Mouse (Mus musculus) liver, adult 2 months (tissue): Measurements from ENCODE around the gene Gas2. TPM values are rescaled to one million over a fixed set of nuclear protein-coding genes. Genes with fewer than 3 reads are reported as not detected.
A peak's percentile ranks its signal among the peaks of the same experiment; 100 is the strongest.

Experiments
- DNase-seq: peaks from one replicate; pipeline ENCODE4 v3.0.0-alpha.2; 2011; ENCODE audit warnings: low read depth, low spot score; ENCODE audit errors: extremely low read depth
- H3K27ac ChIP-seq: fragments of 200-500 bp; replicated peaks from 2 replicates; pipeline ENCODE4 v1.5.1; 2012; ENCODE audit warnings: low read depth, mild to moderate bottlenecking, control low read depth, inconsistent platforms, low read length; ENCODE audit not compliant: insufficient read depth
- H3K27me3 ChIP-seq: fragments of 200-500 bp; 2 replicates; pipeline ENCODE4 v1.6.1; 2012; ENCODE audit warnings: mild to moderate bottlenecking, moderate library complexity, low read length, inconsistent platforms; ENCODE audit not compliant: control insufficient read depth, insufficient read depth
- H3K36me3 ChIP-seq: fragments of 200-500 bp; 2 replicates; pipeline ENCODE4 v1.6.1; 2012; ENCODE audit warnings: low read length, inconsistent platforms; ENCODE audit not compliant: control insufficient read depth, insufficient read depth
- H3K4me1 ChIP-seq: fragments of 200-500 bp; 2 replicates; pipeline ENCODE4 v1.6.1; 2011; ENCODE audit warnings: low read length; ENCODE audit not compliant: control insufficient read depth, insufficient read depth
- H3K4me3 ChIP-seq: fragments of 200-500 bp; 2 replicates; pipeline ENCODE4 v1.5.1; 2011; ENCODE audit warnings: low read depth, mild to moderate bottlenecking, control low read depth, low read length, moderate library complexity; ENCODE audit not compliant: insufficient read depth
- H3K79me2 ChIP-seq: fragments of 200-500 bp; 2 replicates; pipeline ENCODE4 v1.6.1; 2012; ENCODE audit warnings: inconsistent platforms, mild to moderate bottlenecking, low read length, moderate library complexity; ENCODE audit not compliant: control insufficient read depth, insufficient read depth
- H3K9ac ChIP-seq: fragments of 200-500 bp; 2 replicates; pipeline ENCODE4 v1.6.1; 2012; ENCODE audit warnings: low read depth, mild to moderate bottlenecking, control low read depth, inconsistent platforms, low read length
- CTCF ChIP-seq: fragments of 200-500 bp; IDR thresholded peaks from 2 replicates; pipeline ENCODE4 v1.5.1; 2011; ENCODE audit warnings: low read depth, low read length, control low read depth
- POLR2A ChIP-seq: fragments of 200-500 bp; IDR thresholded peaks from 2 replicates; pipeline ENCODE4 v1.6.1; 2011; ENCODE audit warnings: low read length, control low read depth; ENCODE audit not compliant: insufficient read depth; ENCODE audit errors: extremely low read depth
- WGBS: fragments of 180-500 bp; shearing (Covaris S2); methylation state at CpG from one replicate; pipeline ENCODE4 v1.1.7; 2018; 5-methylcytosine and 5-hydroxymethylcytosine counted together
- polyA plus RNA-seq: library from polyadenylated mRNA; depleted of rRNA; stranded (reverse); fragments of >200 nt; gene quantifications from 2 replicates; pipeline ENCODE4 v1.2.3, GENCODE M21; 2012
- total RNA-seq: library from RNA; depleted of rRNA; stranded (reverse); fragments of >200 nt; gene quantifications from 2 replicates; pipeline ENCODE4 v1.2.3, GENCODE M21; 2014

Gene Gas2
- total and polyA plus RNA-seq, 2 experiments: 15.7 to 43.6 TPM

DNA sequence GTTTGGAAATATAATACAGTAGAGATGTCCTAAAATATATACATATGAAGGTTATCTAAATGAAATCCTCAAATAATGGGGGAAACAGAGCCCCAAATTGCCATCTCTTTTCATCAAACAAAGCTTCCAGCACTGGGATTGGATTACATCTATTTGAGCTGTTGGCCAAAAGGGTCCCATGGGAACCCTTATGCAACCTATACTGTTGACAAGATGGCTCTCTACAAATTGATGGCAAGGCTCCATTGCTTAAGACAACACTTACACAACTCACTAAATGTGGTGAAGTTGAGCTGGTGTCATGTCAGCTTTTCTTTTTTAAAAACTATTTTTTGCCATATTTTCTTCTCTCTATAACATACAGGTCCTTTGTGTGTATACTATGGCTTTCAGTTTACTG, 14.5 kb downstream of the Gas2 start:
- Histone ChIP-seq H3K27ac (no peak overlapping the region), H3K27me3 (no peaks in the 10 kb centered on the region), H3K4me3 (no peak overlapping the region), H3K9ac (no peak overlapping the region), H3K4me1 (no peaks in the 10 kb centered on the region), H3K79me2 (no peaks in the 10 kb centered on the region), H3K36me3 (no peaks in the 10 kb centered on the region)
- no peak for DNase-seq
- TF ChIP-seq CTCF (no peak), POLR2A (no peak)

DNA sequence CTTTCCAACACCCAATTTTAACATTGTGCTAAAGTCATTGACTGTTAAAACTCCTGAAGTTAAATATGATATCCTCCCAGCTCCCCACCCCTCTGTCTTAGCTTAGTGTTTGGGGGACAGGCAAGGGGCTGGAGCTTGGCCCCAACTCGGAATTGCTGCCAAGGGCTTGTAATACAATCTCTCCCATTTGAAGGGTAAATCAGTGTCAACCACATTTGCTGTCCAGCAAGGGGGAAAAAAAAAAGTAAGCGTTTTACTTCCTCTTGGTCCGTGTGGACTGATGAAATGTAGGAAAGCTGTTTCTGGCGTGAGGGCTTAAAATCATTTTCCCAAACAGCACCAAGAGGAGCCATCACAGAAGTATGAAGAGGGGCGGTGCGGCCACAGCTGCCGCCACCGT, 16.9 kb downstream of the Gas2 start:
- H3K36me3 ChIP-seq: no peaks in the 10 kb centered on the region
- TF ChIP-seq POLR2A (no peak), CTCF (no peak)
- H3K27ac ChIP-seq: no peak overlapping the region
- DNase-seq: no peak
- 39% methylated on average over 8 of the region's 8 CpGs for WGBS
- H3K4me1 ChIP-seq: no peaks in the 10 kb centered on the region
- H3K27me3 ChIP-seq: no peaks in the 10 kb centered on the region
- no peak overlapping the region for H3K9ac ChIP-seq
- H3K4me3 ChIP-seq: peak overlapping the region; percentile 9; the same call in 1 of the 2 replicates
- no peaks in the 10 kb centered on the region for H3K79me2 ChIP-seq

DNA sequence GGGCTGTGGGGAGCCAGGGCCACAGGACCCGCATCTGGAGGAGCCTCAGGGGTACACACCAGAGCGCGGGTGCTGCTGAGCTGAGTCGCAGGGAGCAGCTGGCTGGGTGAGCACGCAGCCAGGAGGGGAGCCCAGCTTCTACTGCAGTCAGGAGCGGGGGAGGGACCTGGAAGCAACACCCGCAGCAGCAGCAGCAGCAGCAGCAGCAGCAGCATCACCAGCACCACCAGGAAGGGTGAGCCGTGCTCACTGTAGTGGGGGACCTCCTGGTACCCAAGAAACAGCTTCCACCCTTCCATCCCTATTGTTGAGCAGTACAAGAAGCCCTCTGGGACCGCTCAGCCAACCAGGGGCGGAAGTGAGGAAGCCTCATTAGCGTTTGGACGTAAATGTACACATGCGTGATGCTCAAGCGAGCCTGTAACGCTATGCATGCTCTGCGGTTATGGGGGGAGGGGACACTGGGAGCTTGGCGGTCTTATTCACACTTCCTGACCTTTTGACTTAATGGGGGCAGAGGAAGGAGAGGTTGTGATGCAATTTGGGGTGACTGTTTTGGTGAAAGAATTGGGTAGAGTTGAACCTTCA, 17.4 kb downstream of the Gas2 start:
- no peaks in the 10 kb centered on the region for H3K4me1 ChIP-seq
- H3K79me2 ChIP-seq: no peaks in the 10 kb centered on the region
- no peak overlapping the region for H3K9ac ChIP-seq
- 29% methylated on average over 17 of the region's 17 CpGs for WGBS
- peak overlapping the region; percentile 9; the same call in 1 of the 2 replicates for H3K4me3 ChIP-seq
- no peaks in the 10 kb centered on the region for H3K36me3 ChIP-seq
- no peak overlapping the region for H3K27ac ChIP-seq
- no peaks in the 10 kb centered on the region for H3K27me3 ChIP-seq
- DNase-seq: no peak
- no peak for TF ChIP-seq CTCF
- TF ChIP-seq POLR2A: no peak

DNA sequence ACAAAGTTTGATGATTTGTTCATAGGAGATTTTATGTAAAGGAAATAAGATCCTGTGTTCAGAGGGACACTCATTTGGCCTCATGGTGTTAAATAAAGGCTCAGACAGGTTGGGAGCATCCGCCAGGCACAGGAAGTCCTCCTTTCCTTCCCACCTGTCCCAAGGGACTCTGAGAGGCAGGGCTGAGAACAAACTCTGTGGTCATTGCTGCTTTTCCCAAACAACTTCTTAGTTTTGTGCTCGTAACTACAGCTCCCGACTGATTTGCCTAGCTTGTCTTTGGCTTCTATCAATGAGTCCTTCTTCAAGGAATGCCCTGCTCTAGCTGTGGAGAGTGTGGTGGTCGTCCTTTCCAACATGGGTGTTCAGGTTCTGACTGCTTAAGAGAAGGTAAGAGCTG, 18.3 kb downstream of the Gas2 start:
- H3K4me3 ChIP-seq: no peak overlapping the region
- H3K79me2 ChIP-seq: no peaks in the 10 kb centered on the region
- no peak for DNase-seq
- H3K4me1 ChIP-seq: no peaks in the 10 kb centered on the region
- WGBS: 89% methylated on average over 4 of the region's 4 CpGs
- no peak overlapping the region for H3K27ac ChIP-seq
- no peak overlapping the region for H3K9ac ChIP-seq
- no peak for TF ChIP-seq POLR2A
- TF ChIP-seq CTCF: no peak
- H3K36me3 ChIP-seq: no peaks in the 10 kb centered on the region
- no peaks in the 10 kb centered on the region for H3K27me3 ChIP-seq

DNA sequence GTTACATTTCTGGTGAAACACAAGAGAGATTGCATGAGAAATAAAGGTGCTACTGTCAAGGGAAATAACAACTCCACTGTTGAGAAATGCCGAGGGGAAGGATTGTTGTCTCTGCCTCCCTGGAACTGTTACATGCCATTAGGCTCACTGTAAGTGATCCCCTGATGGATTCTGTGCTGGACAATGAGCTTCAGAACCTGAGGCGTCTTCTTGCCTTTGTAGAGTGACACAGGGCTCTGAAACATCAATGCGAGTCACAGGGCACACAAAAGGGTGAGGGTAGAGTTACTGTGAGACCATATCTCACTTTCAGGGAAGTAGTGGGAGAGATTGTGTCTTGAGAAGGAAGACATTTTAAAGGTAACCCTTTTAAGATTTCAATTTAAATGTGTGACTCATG, 23.5 kb downstream of the Gas2 start:
- no peak overlapping the region for H3K27ac ChIP-seq
- TF ChIP-seq CTCF (no peak), POLR2A (no peak)
- DNase-seq: no peak
- H3K4me3 ChIP-seq: no peak overlapping the region
- H3K36me3 ChIP-seq: no peaks in the 10 kb centered on the region
- no peaks in the 10 kb centered on the region for H3K27me3 ChIP-seq
- WGBS: 85% methylated on average over 3 of the region's 3 CpGs
- no peaks in the 10 kb centered on the region; the same call in 1 of the 2 replicates for H3K79me2 ChIP-seq
- no peak overlapping the region for H3K9ac ChIP-seq
- peaks cover 13% of the 10 kb centered on the region for H3K4me1 ChIP-seq
